Mouse (Mus musculus) myocyte (in vitro differentiated cells): ENCODE data around the gene Setd3. TPM values are rescaled to one million over a fixed set of nuclear protein-coding genes. Genes with fewer than 3 reads are reported as not detected.

ENCODE experiments used
- H3K27me3 ChIP-seq: one replicate; pipeline ENCODE4 v1.6.1; 2011; ENCODE audit not compliant: control insufficient read depth, insufficient read depth, insufficient read length
- H3K36me3 ChIP-seq: one replicate; pipeline ENCODE4 v1.6.1; 2011; ENCODE audit not compliant: control insufficient read depth, insufficient read depth
- H3K4me2 ChIP-seq: one replicate; pipeline ENCODE4 v1.6.1; 2011; ENCODE audit warnings: low read depth, control low read depth
- H3K4me3 ChIP-seq: one replicate; pipeline ENCODE4 v1.5.1; 2011; ENCODE audit warnings: mild to moderate bottlenecking, control low read depth, moderate library complexity
- H3K79me2 ChIP-seq: one replicate; pipeline ENCODE4 v1.6.1; 2011; ENCODE audit not compliant: control insufficient read depth, insufficient read depth
- H3ac ChIP-seq: one replicate; pipeline ENCODE4 v1.6.1; 2011; ENCODE audit not compliant: control insufficient read depth, insufficient read length
- CEBPB ChIP-seq: IDR thresholded peaks from 2 replicates; pipeline ENCODE4 v1.6.1; 2011; ENCODE audit warnings: mild to moderate bottlenecking, moderate library complexity; ENCODE audit not compliant: poor library complexity, insufficient read depth, severe bottlenecking
- E2F4 ChIP-seq: IDR thresholded peaks from one replicate; pipeline ENCODE4 v1.6.1; 2011; ENCODE audit warnings: mild to moderate bottlenecking, control low read depth, moderate library complexity; ENCODE audit not compliant: insufficient read depth
- MAX ChIP-seq: IDR thresholded peaks from one replicate; pipeline ENCODE4 v1.6.1; 2011; ENCODE audit warnings: low read depth, mild to moderate bottlenecking, control low read depth
- MYOD1 ChIP-seq, 3 experiments: IDR thresholded peaks; one replicate each; pipeline ENCODE4 v1.6.1; 2011; ENCODE audit warnings: control low read depth in 2 of 3, low read depth in 2 of 3, mild to moderate bottlenecking in 2 of 3, moderate library complexity in 1 of 3; ENCODE audit not compliant: insufficient read length in 2 of 3, control insufficient read depth in 1 of 3
- MYOG ChIP-seq, 3 experiments: IDR thresholded peaks; one replicate each; pipeline ENCODE4 v1.6.1; 2011; ENCODE audit warnings: control low read depth in 2 of 3, low read depth in 2 of 3, mild to moderate bottlenecking in 2 of 3; ENCODE audit not compliant: insufficient read length in 2 of 3, control insufficient read depth in 1 of 3, insufficient read depth in 1 of 3
- POLR2A ChIP-seq: IDR thresholded peaks from one replicate; pipeline ENCODE4 v1.6.1; 2011; ENCODE audit warnings: low read depth, mild to moderate bottlenecking, control low read depth, moderate library complexity; ENCODE audit not compliant: insufficient read length
- POLR2AphosphoS2 ChIP-seq: IDR thresholded peaks from one replicate; pipeline ENCODE4 v1.6.1; 2011; ENCODE audit warnings: low read depth, control low read depth; ENCODE audit not compliant: insufficient read length
- REST ChIP-seq: IDR thresholded peaks from one replicate; pipeline ENCODE4 v1.6.1; 2011; ENCODE audit warnings: mild to moderate bottlenecking, control low read depth, moderate library complexity; ENCODE audit not compliant: insufficient read depth, insufficient read length
- SRF ChIP-seq: IDR thresholded peaks from one replicate; pipeline ENCODE4 v1.6.1; 2011; ENCODE audit warnings: low read depth; ENCODE audit not compliant: control insufficient read depth, insufficient read length
- TCF12 ChIP-seq: IDR thresholded peaks from one replicate; pipeline ENCODE4 v1.6.1; 2011; ENCODE audit warnings: mild to moderate bottlenecking, control low read depth; ENCODE audit not compliant: poor library complexity, insufficient read depth, severe bottlenecking
- TCF3 ChIP-seq: IDR thresholded peaks from one replicate; pipeline ENCODE4 v1.6.1; 2011; ENCODE audit warnings: low read depth, control low read depth; ENCODE audit not compliant: insufficient read length
- USF1 ChIP-seq: IDR thresholded peaks from one replicate; pipeline ENCODE4 v1.6.1; 2011; ENCODE audit warnings: low read depth, mild to moderate bottlenecking, control low read depth, moderate library complexity
- polyA plus RNA-seq: library from polyadenylated mRNA; unstranded; fragments of >200 nt; fragmentation: generic; extraction: Trizol; gene quantifications from one replicate; pipeline ENCODE4 v1.2.1, GENCODE M21; 2012; ENCODE audit warnings: missing spikeins

Gene Setd3
- polyA plus RNA-seq, 1 experiment: 54.0 TPM

- no peaks in the 10 kb centered on the region for H3K36me3 ChIP-seq
- H3K4me2 ChIP-seq: peak overlapping the region; percentile 32
- H3K4me3 ChIP-seq: no peak overlapping the region
- no peaks in the 10 kb centered on the region for H3K27me3 ChIP-seq
- no peak overlapping the region for H3ac ChIP-seq
- H3K79me2 ChIP-seq: no peaks in the 10 kb centered on the region
- TF ChIP-seq SRF (no peak), MYOD1 (IDR thresholded peaks at IDR 0.05; ENCODE audit: control insufficient read depth in 1 of 3, insufficient read length in 2 of 3, low read depth in 2 of 3) (peak in 2 of 3 experiments; percentile 73 to 78)
Observed at GRCm38 (mm10) chr12:108070685-108071662, 108.1 kb downstream of the Setd3 start.

GRCm38 (mm10) chr12:108069504-108069903 lies 109.6 kb downstream of the Setd3 start:
- no peaks in the 10 kb centered on the region for H3K79me2 ChIP-seq
- no peak overlapping the region for H3K4me3 ChIP-seq
- H3K4me2 ChIP-seq: no peak overlapping the region
- no peaks in the 10 kb centered on the region for H3K36me3 ChIP-seq
- H3K27me3 ChIP-seq: no peaks in the 10 kb centered on the region
- no peak overlapping the region for H3ac ChIP-seq
- TF ChIP-seq E2F4 (no peak), REST (no peak), MYOD1 (IDR thresholded peaks at IDR 0.05; ENCODE audit: control insufficient read depth in 1 of 3, insufficient read length in 2 of 3, low read depth in 2 of 3) (no peak), TCF12 (no peak), MYOG (IDR thresholded peaks at IDR 0.05; ENCODE audit: control insufficient read depth in 1 of 3, insufficient read depth in 1 of 3, insufficient read length in 2 of 3, low read depth in 2 of 3) (no peak), POLR2A (no peak), MAX (no peak), USF1 (no peak), CEBPB (no peak), POLR2AphosphoS2 (no peak), TCF3 (no peak), SRF (no peak)

GRCm38 (mm10) chr12:108067811-108068375 lies 111.2 kb downstream of the Setd3 start:
- H3K4me3 ChIP-seq: no peak overlapping the region
- H3K36me3 ChIP-seq: no peaks in the 10 kb centered on the region
- H3ac ChIP-seq: no peak overlapping the region
- H3K79me2 ChIP-seq: no peaks in the 10 kb centered on the region
- no peaks in the 10 kb centered on the region for H3K27me3 ChIP-seq
- H3K4me2 ChIP-seq: no peak overlapping the region
- TF ChIP-seq TCF3: no peak
- TF ChIP-seq REST: no peak
- peak in 1 of 3 experiments; percentile 48 for TF ChIP-seq MYOG (IDR thresholded peaks at IDR 0.05; ENCODE audit: control insufficient read depth in 1 of 3, insufficient read depth in 1 of 3, insufficient read length in 2 of 3, low read depth in 2 of 3)
- TF ChIP-seq SRF: no peak
- no peak for TF ChIP-seq POLR2AphosphoS2

GRCm38 (mm10) chr12:108067231-108067630 lies 111.9 kb downstream of the Setd3 start:
- Histone ChIP-seq H3K4me3 (no peak overlapping the region), H3K4me2 (no peak overlapping the region), H3K79me2 (no peaks in the 10 kb centered on the region), H3K36me3 (no peaks in the 10 kb centered on the region), H3ac (no peak overlapping the region), H3K27me3 (no peaks in the 10 kb centered on the region)
- TF ChIP-seq POLR2A: no peak
- TF ChIP-seq USF1: no peak
- no peak for TF ChIP-seq SRF
- TF ChIP-seq MYOG (IDR thresholded peaks at IDR 0.05; ENCODE audit: control insufficient read depth in 1 of 3, insufficient read depth in 1 of 3, insufficient read length in 2 of 3, low read depth in 2 of 3): no peak
- TF ChIP-seq TCF3: no peak
- TF ChIP-seq POLR2AphosphoS2: no peak
- TF ChIP-seq E2F4: no peak
- TF ChIP-seq MAX: no peak
- TF ChIP-seq REST: no peak
- TF ChIP-seq TCF12: no peak
- TF ChIP-seq MYOD1 (IDR thresholded peaks at IDR 0.05; ENCODE audit: control insufficient read depth in 1 of 3, insufficient read length in 2 of 3, low read depth in 2 of 3): no peak
- TF ChIP-seq CEBPB: no peak
